Mouse (Mus musculus) ovary, postnatal 14 days (tissue): ENCODE measurements at regions not wholly inside any gene's neighbourhood (a gene's known extent, or its start where the extent isn't known, plus 50 kb on each side); places are given as distances from the start of the nearest gene placed in this dataset.

Experiments used
- DNase-seq: peaks from one replicate; pipeline ENCODE4 v3.0.0; 2022; ENCODE audit warnings: low spot score

DNA sequence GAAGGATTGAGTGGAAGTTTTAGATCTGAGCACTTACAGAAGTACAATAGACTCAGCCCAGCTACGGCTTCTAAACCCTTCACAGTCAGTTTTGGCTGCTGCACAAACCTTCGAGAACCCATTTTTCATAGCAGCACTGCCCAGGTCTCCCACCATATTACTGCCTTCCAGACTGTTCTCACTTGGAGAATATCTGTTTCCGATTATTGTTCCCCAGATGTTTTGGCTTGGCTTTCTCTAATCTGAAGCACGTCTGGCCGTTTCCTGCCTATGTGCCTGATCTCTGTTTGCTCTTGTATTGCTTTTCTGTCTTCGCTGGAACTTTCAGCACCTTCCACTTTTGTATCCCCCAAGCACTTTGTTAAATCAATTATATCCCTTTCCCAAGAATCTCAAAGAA lies 368.0 kb downstream of the Mllt3 start:
- DNase-seq: no peak

DNA sequence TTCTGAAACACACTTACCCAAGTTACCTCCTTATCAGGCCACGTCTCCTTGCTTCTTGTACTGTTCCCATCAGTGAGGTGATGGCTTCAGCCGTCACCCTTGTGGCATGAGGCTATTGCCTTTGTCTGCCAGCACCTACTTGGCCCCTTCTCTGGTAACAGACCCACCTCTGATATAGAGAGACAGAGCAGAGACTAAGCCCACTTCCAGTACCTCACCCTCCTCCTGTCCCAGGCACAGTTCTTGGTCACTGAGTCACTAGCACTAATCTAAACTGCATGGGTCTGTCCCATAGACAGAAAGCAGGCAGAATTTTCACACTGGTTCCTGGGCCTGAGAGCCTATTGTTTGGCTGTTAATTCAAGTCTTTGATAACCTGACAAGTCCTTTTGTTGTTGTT lies 370.3 kb downstream of the Mllt3 start:
- no peak for DNase-seq

DNA sequence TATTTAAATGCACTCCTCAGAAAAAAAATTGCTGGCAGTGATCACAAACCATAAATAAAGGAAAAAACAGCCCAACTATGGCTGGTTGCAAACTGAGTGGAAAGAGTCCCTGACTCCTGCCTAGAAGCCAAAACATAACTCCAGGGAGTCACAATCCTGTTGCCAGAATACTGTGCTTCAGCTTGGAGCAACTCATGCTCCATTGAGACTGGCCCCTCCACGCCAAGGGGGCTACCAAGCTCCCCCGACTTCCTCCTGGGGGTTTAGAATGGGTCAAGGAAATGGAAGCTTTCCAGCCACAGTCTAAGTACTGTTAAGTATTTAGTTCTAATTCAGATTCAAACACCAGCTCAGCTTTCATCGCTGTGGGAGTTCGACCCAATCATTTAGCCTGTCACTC lies 374.8 kb downstream of the Mllt3 start:
- DNase-seq: no peak

DNA sequence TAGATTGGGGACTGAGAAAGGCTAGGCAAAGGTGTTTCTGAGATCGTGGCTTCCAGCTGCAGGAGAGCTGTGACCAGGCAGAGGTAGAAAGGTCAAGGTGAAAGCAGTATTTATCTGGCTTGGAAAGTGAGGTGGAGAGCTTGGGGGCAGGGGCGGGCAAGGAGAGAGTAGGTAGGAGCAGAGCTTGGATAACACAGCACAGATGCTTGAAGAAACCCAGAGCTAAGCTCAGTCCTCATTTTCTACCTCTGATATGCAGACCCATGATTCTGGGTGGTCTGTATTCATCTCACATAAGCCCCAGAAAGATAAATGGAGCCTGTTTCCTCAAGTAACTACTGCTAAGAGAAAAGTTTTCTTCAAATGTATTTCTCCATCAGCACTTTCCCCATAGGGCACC lies 375.3 kb downstream of the Mllt3 start:
- DNase-seq: no peak

DNA sequence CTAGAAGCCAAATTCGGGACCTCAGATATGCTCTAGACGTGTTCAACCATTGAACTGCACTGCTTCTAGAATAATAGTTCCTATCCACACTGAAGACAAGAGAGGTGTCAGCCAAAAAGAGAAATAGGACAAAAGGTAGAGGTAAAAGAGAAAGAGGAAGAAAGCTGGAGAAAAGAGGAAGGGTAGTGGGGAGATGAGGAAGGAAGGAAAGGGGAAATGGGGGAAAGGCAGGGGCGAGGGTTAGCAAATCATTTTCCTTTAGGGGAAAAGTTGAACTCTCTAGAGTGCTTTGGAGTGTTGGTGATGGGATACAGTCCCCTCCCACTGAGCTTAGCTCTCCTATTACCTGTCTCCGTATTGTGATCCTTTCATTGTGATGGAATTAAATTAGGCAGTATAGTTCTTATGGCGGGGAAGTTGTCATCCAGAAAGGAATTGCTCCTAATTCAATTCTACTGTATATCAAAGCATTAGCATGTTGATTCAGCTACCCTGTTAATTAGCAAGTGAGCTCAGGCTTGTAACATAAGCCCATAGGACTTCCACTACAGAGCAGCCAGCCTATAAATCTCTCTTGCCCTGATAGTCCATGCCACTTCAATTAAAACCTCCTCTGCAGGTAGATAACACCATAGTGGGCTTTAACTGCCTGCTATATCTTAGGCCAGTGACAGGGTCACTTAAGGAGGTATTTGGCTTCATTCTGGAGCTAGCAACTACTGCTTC lies 379.6 kb downstream of the Mllt3 start:
- DNase-seq: no peak

DNA sequence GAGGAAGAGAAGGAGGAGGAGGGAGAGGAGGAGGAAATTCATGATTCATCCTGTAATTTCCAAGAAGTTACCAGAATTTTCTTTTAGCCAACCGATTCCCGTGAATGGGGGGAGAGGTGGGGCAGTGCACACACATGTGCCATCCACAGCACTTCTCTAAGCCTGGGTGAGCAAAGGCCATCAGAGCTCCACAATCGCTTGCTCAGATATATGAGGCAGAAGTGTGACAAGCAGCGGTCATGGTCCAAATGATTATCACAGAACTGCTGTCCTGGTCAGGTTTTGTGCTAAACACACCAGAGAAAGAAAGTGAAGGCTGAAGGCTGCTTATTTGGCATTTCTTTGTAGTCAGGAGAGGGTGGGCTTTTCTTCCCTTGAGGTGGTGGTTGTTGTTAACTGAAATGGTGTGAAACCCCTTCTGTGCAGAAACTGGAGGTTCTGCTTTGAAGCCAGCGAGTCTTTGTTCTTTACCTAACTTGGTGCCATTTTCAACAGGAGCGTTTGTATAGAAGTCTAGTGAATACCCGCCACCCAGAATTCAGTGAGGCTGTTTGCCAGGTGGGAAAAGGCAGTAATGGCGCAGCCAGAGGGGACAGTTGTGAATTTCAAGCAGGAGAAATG lies 380.7 kb downstream of the Mllt3 start:
- no peak for DNase-seq

DNA sequence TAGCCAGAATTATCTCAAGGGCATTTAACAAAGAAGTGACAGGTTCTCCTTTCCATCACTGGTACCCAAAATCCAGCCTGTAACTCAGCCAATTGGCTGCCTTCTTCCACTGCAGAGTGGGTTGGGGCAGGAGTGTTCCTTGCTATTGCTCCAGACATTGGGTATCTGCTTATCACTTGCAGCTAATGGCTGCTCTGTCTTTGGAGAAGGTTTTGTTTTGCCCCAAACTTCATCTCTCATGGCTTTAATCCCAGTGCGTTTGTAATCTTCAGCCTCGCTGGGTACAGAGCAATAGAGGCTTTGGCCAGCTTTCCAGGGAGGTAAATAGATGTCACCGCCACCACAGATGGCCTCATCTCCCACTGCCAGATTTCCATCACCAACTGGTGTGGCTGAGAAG lies 381.9 kb downstream of the Mllt3 start:
- no peak for DNase-seq

DNA sequence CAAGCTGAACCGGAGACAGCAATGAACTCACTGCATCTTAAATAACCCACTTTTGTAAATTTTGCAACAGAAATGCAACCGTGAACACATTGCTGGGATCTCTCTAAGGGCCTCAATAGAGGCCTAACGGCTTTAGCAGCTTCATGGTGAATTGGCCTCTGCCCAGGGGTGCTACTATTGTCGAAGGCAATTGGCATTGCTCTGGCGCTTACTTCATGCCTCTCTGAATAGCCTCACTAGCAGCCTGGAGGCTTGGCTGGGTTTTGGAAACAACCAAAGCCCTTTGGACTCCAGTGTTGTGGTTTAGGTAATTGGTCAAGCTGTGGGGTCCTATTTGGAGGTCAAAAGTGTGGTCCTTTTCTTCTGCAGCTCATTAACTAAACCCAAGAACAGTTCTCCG lies 382.3 kb downstream of the Mllt3 start:
- DNase-seq: no peak

DNA sequence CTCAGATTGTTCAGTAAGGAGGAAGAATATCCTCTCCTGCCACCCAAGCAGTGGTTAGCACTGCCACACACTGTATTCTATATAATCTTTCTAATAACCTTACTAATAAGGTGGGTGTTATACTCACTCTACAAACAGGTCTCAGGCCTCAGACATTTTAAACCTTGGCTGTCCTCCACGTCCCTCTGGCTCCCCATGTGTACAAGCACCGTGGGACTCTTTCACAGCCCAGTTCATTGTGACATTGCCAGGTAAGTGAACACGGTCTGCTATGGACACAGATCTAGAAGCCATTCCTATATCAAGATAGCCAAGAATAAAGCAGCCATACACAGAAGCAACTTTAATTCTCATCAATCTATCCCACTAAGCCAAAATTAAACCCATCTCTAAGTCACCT lies 382.8 kb downstream of the Mllt3 start:
- DNase-seq: no peak

DNA sequence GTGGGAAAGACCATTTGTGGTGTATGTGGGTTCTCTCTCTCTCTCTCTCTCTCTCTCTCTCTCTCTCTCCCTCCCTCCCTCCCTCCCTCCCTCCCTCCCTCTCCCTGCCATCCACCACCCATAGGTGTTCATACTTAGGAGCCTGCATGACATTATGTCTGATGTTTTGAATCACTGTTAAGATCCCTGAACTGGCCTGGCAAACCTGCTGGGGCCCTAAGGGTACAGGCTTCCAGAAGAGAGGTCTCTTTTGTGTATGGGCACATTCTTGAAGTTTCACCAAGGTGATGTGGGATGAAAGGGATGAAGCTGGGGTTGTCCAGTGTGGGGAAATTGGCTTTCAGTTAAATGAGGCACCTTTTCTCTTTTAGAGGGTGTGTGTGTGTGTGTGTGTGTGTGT lies 384.2 kb downstream of the Mllt3 start:
- DNase-seq: no peak

DNA sequence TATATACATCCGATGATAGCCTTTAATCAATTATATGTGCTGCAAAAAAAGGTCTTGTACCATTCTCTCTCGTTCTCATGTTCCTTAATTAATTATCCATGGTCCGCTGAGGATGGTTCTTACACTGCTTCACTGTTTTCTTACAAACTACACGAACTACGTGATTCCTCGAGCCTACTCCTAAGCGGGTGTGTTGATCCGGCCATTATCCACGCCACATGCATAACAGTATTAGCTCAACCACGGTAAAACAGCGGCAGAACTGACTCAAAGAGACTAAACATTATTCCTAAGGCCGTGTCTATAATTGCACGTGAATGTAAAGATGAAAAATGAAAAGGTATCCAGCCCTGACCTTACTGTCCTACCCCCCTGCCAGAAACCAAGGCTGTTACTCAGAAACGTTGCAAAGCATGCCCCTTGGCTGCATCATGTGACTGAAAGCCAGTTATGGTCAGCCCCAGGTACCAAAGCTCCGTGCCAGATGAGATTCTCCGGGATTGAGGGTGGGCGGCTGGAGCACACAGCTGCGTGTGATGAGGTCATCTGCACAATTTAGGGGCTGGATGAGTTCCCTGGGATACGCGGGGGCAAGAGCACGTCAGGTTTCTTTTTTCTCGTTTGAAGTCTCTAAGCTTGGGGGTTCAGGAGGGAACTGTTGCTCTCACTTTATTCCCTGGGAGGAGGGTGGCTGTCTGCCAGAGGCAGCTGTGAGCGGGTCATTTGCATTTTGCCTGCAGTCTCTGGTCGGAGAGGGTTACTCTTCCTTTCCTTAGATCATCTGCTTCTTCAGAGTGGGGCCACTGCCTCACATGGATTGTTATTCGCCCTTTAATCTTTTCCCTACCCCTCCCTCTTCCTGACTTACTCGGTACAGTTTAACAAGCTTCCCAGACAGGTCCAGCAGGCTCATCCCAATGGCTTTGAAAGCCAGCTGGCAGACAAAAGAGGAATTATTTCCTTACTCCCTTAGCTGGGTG lies 384.9 kb downstream of the Mllt3 start:
- DNase-seq: peak; percentile 31

DNA sequence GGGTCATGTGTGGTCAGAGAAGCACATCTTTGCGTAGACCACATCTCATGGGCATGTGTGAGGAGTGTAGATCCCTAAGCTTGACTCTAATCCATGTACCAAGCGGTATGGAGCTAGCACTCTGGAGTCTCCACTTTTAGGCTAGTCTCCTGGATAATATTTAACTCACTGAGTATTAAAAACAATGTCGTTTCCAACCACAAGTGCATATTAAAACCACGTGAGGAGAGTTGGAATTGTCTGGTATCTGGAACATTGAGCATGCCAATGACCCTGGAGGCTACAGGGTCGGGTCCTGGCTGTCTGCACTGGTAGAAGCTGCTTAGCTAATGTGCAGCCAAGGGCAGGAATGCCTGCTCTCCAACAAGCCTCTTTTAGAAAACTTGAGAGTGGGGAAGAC lies 391.2 kb downstream of the Mllt3 start:
- no peak for DNase-seq

DNA sequence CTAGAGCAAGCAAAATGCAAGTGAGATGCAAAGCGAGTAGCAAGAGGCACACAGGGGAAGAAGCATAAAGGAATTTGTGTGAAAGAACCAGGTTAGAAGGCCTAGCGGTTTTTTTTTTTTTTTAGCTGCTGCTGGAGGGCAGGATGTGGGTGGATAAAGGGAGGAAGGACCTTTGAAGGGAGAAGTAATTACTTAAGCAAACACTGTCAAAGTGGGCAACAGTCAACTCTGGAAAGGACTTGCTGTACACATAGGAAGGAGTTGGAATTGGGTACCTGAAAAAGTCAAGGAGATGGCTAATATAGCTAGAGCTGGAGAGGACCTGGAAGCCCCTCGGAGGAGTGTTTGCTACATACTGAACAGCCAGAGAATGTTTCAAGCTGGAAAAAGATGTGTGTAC lies 391.6 kb downstream of the Mllt3 start:
- no peak for DNase-seq

DNA sequence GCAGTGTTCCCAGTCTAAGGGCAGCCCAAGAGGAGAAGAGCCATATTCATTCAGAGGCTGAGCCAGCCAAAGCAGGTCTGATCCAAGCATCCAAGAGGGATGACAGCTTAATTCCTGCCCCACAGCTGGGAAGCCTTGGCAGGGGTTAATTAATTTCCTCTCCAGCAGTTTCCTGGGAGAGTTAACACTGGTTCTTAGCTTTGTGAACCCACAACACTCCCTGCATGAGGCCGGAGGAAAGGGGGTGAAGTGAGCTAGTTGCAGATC lies 394.9 kb downstream of the Mllt3 start:
- no peak for DNase-seq

DNA sequence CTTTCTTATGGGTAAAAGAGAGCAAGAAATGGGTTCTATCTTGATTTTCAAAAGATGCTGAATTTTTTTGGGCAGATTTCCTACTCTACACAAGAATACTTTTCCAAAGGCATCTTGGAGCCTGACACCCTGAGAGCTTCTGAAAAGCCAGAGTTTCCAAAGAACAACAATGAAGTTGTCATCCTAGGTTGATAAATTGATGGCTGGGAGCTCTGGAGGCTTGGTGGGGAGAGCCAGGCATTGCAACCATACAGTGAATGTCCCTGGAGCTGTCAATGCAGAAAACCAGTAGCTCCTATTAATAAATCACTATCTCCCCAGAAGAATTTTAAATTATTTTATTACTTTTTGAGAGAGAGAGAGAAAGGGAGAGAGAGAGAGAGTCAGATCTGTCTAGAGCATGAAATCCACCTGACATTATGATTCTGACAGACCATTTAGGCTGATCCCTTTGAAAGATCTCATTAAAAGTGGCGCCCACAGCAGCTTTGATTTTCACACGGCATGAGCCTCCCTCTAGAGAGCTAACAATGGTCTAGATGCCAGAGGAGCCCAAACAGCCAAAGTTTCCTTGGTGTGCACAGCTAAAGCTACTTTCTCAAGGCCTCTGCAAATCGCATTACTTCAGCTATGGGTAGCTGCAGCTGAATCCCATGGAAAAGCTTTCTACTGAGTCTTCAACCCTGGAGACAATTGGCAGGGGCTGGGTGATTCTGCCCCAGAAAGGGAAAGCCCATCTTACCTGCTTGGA lies 395.4 kb downstream of the Mllt3 start:
- DNase-seq: no peak

DNA sequence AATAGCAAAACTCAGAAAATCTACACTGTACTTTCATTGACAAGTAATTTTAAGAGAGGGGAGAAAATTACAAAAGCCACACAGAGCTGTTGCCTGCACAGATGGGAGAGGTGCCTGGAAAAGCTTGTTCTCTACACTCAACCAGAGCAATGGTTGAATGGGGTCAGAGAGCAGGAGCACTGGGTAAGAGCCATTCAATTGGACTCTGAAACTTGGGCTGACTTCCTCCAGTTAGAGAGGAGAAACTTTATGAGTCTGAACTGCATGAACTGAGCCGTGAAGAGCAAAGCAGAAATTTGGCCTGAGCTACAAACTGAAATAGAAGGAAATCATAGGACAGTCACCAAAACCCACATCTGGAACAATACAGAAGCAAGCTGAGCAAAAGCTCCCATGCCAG lies 380.8 kb upstream of the Slc24a2 start:
- no peak for DNase-seq

DNA sequence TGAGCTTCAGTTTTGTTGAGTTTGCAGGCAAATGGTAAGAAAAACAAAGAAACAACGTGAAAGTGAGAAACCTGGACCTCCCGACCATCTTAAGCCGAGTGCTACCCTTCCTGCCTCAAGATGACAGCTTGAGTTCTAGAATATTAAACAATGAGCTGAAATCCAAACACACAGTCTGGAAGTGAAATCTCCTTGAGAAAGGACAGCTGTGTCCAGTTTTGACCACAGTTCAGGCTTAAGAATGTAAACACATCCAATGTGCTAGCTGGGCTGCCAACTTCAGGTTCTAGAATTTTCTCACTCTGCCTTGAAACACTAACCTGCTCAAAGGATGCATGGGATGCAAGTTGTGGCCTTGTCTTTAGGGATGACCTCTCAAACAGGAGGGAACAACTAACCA lies 363.4 kb upstream of the Slc24a2 start:
- DNase-seq: no peak

DNA sequence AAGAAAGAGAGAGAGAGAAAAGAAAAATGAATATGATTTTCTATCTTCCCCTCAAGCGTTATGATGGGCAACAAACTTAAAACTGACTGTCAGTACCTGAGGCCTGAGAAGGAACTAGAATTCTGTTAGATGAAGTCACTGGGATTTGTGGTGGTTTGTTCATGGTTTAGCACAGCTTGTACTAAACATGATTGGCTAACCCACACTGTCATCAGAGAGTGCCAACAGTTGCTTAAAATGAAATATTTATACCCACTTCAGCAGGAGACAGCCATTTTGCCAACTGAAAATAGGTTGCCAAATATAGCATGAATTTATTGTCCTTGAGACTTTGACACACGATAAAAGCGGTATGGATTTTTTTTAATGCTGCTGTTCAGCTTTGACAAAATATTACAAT lies 360.5 kb upstream of the Slc24a2 start:
- no peak for DNase-seq

DNA sequence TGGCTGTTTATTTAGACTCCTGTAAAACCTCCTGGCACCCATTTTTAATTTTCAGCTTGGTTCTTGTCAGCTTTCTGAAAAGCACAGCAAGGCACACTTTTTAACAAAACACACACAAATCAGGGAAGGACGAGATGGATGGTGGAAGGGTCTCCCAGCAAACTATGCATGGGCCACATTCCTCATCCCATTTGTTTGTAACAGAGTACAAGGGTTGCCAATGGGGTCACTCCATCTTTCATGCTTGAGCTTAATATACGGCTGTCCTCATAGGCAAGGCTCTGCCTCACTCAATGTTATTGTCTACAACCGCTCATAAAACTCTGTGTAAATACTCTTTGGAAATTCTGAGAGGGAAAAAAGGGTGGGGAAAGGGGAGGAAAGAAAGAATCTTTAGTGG lies 347.9 kb upstream of the Slc24a2 start:
- no peak for DNase-seq

DNA sequence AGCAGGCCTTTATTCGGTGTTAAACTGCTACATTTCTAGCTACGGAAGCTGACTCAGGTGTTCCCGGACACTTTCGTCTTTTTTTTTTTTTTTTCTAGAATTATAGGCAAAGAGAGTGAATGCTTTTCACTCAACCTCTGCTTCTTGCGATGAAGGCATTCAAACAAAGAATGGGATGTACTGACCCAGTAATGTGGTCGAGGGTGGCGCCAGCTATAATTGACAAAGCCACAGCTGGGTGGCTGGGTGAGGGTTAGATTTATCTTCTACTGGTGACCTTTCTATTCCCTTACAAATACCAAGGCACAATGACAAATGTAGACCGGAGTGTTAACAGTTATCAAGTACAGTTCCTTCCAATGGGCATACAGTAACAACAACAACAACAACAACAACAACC lies 340.7 kb upstream of the Slc24a2 start:
- DNase-seq: no peak

DNA sequence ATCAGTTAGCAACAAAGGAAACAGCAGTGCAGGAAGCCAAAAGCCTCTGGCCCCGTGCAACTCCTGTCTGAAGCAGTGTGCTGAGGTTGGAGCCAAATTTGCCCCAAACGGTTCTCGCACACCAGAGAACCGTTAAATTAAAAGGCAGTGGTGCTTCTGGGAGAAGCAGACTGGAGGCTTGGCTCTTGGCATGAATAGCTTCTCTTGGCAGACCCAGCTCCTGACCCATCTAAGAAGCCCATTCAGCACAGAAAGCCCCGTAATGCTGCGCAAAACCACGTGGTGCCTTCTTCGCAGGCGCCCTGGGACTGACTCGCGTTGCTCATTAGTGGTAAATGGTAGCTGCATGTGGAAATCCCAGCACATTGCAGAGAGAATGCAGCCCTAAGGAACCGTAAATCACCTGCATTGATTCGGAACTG lies 340.2 kb upstream of the Slc24a2 start:
- DNase-seq: peak; percentile 9

DNA sequence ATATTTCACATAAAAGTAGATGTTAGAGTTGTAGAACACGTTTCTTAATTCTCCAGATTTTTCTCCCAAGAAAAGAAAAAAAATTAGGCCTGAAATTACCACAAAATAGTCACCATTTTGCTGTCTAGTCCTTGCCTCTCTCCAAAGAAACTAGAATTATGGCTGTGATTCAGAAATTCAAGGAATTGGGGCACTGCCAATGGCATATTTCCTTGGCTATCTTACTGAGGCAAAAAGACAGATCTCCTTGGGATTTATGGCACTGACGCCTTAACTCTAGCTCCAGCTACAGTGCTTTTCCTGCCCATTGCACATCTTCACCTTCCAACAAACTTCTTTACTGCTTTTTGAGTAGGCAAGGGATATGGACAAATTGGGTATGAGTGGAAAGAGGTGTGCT lies 336.3 kb upstream of the Slc24a2 start:
- DNase-seq: no peak

DNA sequence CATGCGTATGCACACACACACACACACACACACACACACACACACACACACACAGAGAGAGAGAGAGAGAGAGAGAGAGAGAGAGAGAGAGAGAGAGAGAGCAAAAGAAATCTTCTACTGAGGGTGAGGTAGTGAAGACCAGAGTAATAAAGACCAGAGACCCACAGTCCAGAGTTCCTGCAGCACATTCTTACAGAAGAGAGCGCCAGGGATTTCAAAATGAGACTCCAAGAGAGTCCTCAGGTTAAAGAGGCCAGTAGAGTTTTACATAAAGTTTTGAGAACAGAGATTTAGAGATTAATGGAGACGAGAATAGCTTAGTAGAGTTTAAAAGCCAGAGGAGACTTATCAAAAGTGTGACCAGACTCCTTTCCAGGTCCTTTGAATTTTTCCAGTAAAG lies 324.6 kb upstream of the Slc24a2 start:
- DNase-seq: no peak
